Mouse (Mus musculus) layer of hippocampus, adult 8-10 months (tissue): ENCODE data around the gene Olfr741. TPM values are rescaled to one million over a fixed set of nuclear protein-coding genes. Genes with fewer than 3 reads are reported as not detected.

Experiments used
- DNase-seq, 2 experiments: peaks; one replicate each; pipeline ENCODE4 v3.0.0; 2022; ENCODE audit warnings: low spot score in 2 of 2
- total RNA-seq, 4 experiments: library from RNA; stranded (reverse); gene quantifications; 2 replicates each; pipeline ENCODE4 v1.2.4; 2022

Gene Olfr741
- total RNA-seq: not detected

- no peak for DNase-seq
Measured at GRCm38 (mm10) chr14:50472438-50472837, at the start of gene Olfr741. TSS of gene Olfr741 (plus strand) at chr14:50472738.

GRCm38 (mm10) chr14:50445245-50445644 lies 27.3 kb upstream of the Olfr741 start, which contains the start of gene Olfr740:
TSS of gene Olfr740 (plus strand) at chr14:50445545.
- no peak for DNase-seq

- DNase-seq: no peak
Measured at GRCm38 (mm10) chr14:50478406-50478805, 5.9 kb downstream of the Olfr741 start.

- DNase-seq: no peak
Measured at GRCm38 (mm10) chr14:50503300-50503699, 30.8 kb downstream of the Olfr741 start, which contains the start of gene Olfr742. TSS of gene Olfr742 (plus strand) at chr14:50503600.

GRCm38 (mm10) chr14:50521539-50521938 lies 49.0 kb downstream of the Olfr741 start, which contains the start of gene Olfr743:
TSS of gene Olfr743 (plus strand) at chr14:50521839.
- DNase-seq: no peak

Other genes starting within 250 kb of the Olfr741 start
- gene Olfr731, start 230.9 kb upstream of the Olfr741 start, total RNA-seq: not detected
- gene Olfr732, start 188.5 kb upstream of the Olfr741 start, total RNA-seq: not detected
- gene Olfr733, start 171.2 kb upstream of the Olfr741 start, total RNA-seq: not detected
- not detected for gene Olfr734, start 146.0 kb upstream of the Olfr741 start, total RNA-seq
- gene Olfr735, start 123.9 kb upstream of the Olfr741 start, total RNA-seq: not detected
- gene Tlr11, start 114.8 kb upstream of the Olfr741 start, total RNA-seq: not detected
- gene Olfr736, start 91.6 kb upstream of the Olfr741 start, total RNA-seq: not detected
- gene Olfr738, start 65.2 kb upstream of the Olfr741 start, total RNA-seq: not detected
- not detected for gene Olfr739, start 54.1 kb upstream of the Olfr741 start, total RNA-seq
- gene Olfr740, start 27.2 kb upstream of the Olfr741 start, total RNA-seq: not detected
- not detected for gene Olfr742, start 30.9 kb downstream of the Olfr741 start, total RNA-seq
- gene Olfr743, start 49.1 kb downstream of the Olfr741 start, total RNA-seq: not detected
- gene Olfr744, start 142.1 kb downstream of the Olfr741 start, total RNA-seq: not detected
- not detected for gene Olfr745, start 166.7 kb downstream of the Olfr741 start, total RNA-seq
- gene Olfr746, start 174.3 kb downstream of the Olfr741 start, total RNA-seq: not detected
- not detected for gene Olfr747, start 220.5 kb downstream of the Olfr741 start, total RNA-seq
- not detected for gene Olfr748, start 234.6 kb downstream of the Olfr741 start, total RNA-seq